Mouse (Mus musculus): ENCODE results near the gene Mrps21. TPM values are rescaled to one million over a fixed set of nuclear protein-coding genes. Genes with fewer than 3 reads are reported as not detected.

Gene Mrps21
- total RNA-seq, 2 experiments from 2014 or later, result 153 to 158 TPM

GRCm38 (mm10) chr3:95893126-95893525, 21.8 kb upstream of the Mrps21 start:
- intact Hi-C loops (cut with DNase I), result loop anchor here (1.0 kb wide), 1 partner anchor 11 kb away; the partner anchor contains the start of gene Ciart

GRCm38 (mm10) chr3:95892066-95893052, 21.0 kb upstream of the Mrps21 start:
- intact Hi-C loops (cut with DNase I), result loop anchor here (1.0 kb wide), 1 partner anchor 10 kb away; the partner anchor contains the start of gene Ciart
- no peak for DNase-seq (ENCODE audit: low spot score in 2 of 2)

More at GRCm38 (mm10) chr3:95893126-95893525, 21.8 kb upstream of the Mrps21 start:
- no peak for DNase-seq (ENCODE audit: low spot score in 2 of 2)

- intact Hi-C loops (cut with DNase I), result no loop called here
- no peak for DNase-seq (ENCODE audit: low spot score in 2 of 2)
Measured at GRCm38 (mm10) chr3:95891211-95892065, 20.1 kb upstream of the Mrps21 start, which contains the start of gene BC028528. Gene BC028528 (minus strand): TSS chr3:95892005.

- DNase-seq (ENCODE audit: low spot score in 2 of 2), result no peak
- intact Hi-C loops (cut with DNase I), result loop anchor here (10.0 kb wide), 1 partner anchor 165 kb away; the partner anchor contains the start of gene Vps45
Measured at GRCm38 (mm10) chr3:95889664-95890063, 18.3 kb upstream of the Mrps21 start.

- DNase-seq (ENCODE audit: low spot score in 2 of 2), result no peak
- intact Hi-C loops (cut with DNase I), result loop anchor here (10.0 kb wide), 1 partner anchor 167 kb away; the partner anchor contains the start of gene Vps45
Measured at GRCm38 (mm10) chr3:95887596-95887995, 16.3 kb upstream of the Mrps21 start.

- DNase-seq (ENCODE audit: low spot score in 2 of 2), result no peak
- intact Hi-C loops (cut with DNase I), result loop anchor here (10.0 kb wide), 1 partner anchor 170 kb away; the partner anchor contains the start of gene Vps45
Measured at GRCm38 (mm10) chr3:95884400-95884799, 13.1 kb upstream of the Mrps21 start.

- DNase-seq (ENCODE audit: low spot score in 2 of 2), result peak; percentile 76 to 85
- intact Hi-C loops (cut with DNase I), result loop anchor here (1.0 to 10.0 kb wide), 5 partner anchors 10 to 172 kb away; partner anchors contain the start of genes Anp32e, Aph1a and Vps45
Measured at GRCm38 (mm10) chr3:95882816-95883425, 11.6 kb upstream of the Mrps21 start.

GRCm38 (mm10) chr3:95881979-95882815, 10.9 kb upstream of the Mrps21 start, which contains the start of gene Ciart:
Gene Ciart (minus strand): TSS chr3:95882251.
- peak; percentile 97 to 99 for DNase-seq (ENCODE audit: low spot score in 2 of 2)
- intact Hi-C loops (cut with DNase I), result loop anchor here (1.0 to 10.0 kb wide), 5 partner anchors 11 to 173 kb away; partner anchors contain the start of genes Anp32e, Aph1a and Vps45

GRCm38 (mm10) chr3:95879063-95879462, 7.7 kb upstream of the Mrps21 start:
- no peak for DNase-seq (ENCODE audit: low spot score in 2 of 2)
- intact Hi-C loops (cut with DNase I), result no loop called here

GRCm38 (mm10) chr3:95872048-95872447, 729 bp upstream of the Mrps21 start:
- DNase-seq (ENCODE audit: low spot score in 2 of 2), result no peak
- intact Hi-C loops (cut with DNase I), result no loop called here

GRCm38 (mm10) chr3:95870976-95871375, 343 bp downstream of the Mrps21 start:
- no peak for DNase-seq (ENCODE audit: low spot score in 2 of 2)
- intact Hi-C loops (cut with DNase I), result no loop called here

GRCm38 (mm10) chr3:95867408-95867807, 3.9 kb downstream of the Mrps21 start:
- intact Hi-C loops (cut with DNase I), result no loop called here
- DNase-seq (ENCODE audit: low spot score in 2 of 2), result no peak

- intact Hi-C loops (cut with DNase I), result no loop called here
- DNase-seq (ENCODE audit: low spot score in 2 of 2), result no peak
Measured at GRCm38 (mm10) chr3:95866071-95866470, 5.2 kb downstream of the Mrps21 start.

GRCm38 (mm10) chr3:95865571-95865970, 5.7 kb downstream of the Mrps21 start:
- DNase-seq (ENCODE audit: low spot score in 2 of 2), result no peak
- intact Hi-C loops (cut with DNase I), result loop anchor here (2.0 kb wide), 1 partner anchor 17 kb away; the partner anchor contains the start of gene Ciart

GRCm38 (mm10) chr3:95865050-95865449, 6.3 kb downstream of the Mrps21 start:
- intact Hi-C loops (cut with DNase I), result loop anchor here (2.0 kb wide), 1 partner anchor 18 kb away; the partner anchor contains the start of gene Ciart
- peak; percentile 72 to 95 for DNase-seq (ENCODE audit: low spot score in 2 of 2)

- intact Hi-C loops (cut with DNase I), result no loop called here
- no peak for DNase-seq (ENCODE audit: low spot score in 2 of 2)
Measured at GRCm38 (mm10) chr3:95863578-95863977, 7.7 kb downstream of the Mrps21 start.

GRCm38 (mm10) chr3:95861796-95862195, 9.5 kb downstream of the Mrps21 start:
- DNase-seq (ENCODE audit: low spot score in 2 of 2), result peak; percentile 74 to 83
- intact Hi-C loops (cut with DNase I), result loop anchor here (1.0 to 2.0 kb wide), 2 partner anchors 46 to 191 kb away; no protein-coding TSS in a partner anchor

GRCm38 (mm10) chr3:95861216-95861615, 10.1 kb downstream of the Mrps21 start:
- DNase-seq (ENCODE audit: low spot score in 2 of 2), result no peak
- intact Hi-C loops (cut with DNase I), result loop anchor here (1.0 to 2.0 kb wide), 2 partner anchors 46 to 192 kb away; no protein-coding TSS in a partner anchor

Data from left cerebral cortex, postnatal 25 days (tissue).